Mouse (Mus musculus) midbrain, embryonic 10.5 days (tissue): ENCODE results near the gene Gm128. TPM values are rescaled to one million over a fixed set of nuclear protein-coding genes. Genes with fewer than 3 reads are reported as not detected.

Experiments used
- DNase-seq: peaks from one replicate; pipeline ENCODE4 v3.0.0-alpha.2; 2017; ENCODE audit warnings: low spot score
- H3K27ac ChIP-seq: fragments of 300-500 bp; sonication (generic); replicated peaks from 2 replicates; pipeline ENCODE4 v1.5.1; 2016; ENCODE audit warnings: mild to moderate bottlenecking
- H3K27me3 ChIP-seq: fragments of 300-500 bp; sonication (generic); 2 replicates; pipeline ENCODE4 v1.6.1; 2016; ENCODE audit warnings: low read depth, mild to moderate bottlenecking; ENCODE audit not compliant: poor library complexity, severe bottlenecking
- H3K36me3 ChIP-seq: fragments of 300-500 bp; sonication (generic); 2 replicates; pipeline ENCODE4 v1.6.1; 2016; ENCODE audit warnings: mild to moderate bottlenecking, moderate library complexity
- H3K4me1 ChIP-seq: fragments of 300-500 bp; sonication (generic); 2 replicates; pipeline ENCODE4 v1.6.1; 2016
- H3K4me3 ChIP-seq: fragments of 300-500 bp; sonication (generic); 2 replicates; pipeline ENCODE4 v1.5.1; 2016; ENCODE audit warnings: mild to moderate bottlenecking, moderate library complexity
- H3K9me3 ChIP-seq: fragments of 300-500 bp; sonication (generic); replicated peaks from 2 replicates; pipeline ENCODE4 v1.6.1; 2016; ENCODE audit warnings: mild to moderate bottlenecking
- WGBS: fragments of 180-500 bp; shearing (Covaris S2); methylation state at CpG from one replicate; pipeline ENCODE4 v1.1.7; 2016; 5-methylcytosine and 5-hydroxymethylcytosine counted together
- polyA plus RNA-seq: library from polyadenylated mRNA; unstranded; fragments of >200 nt; fragmentation: Nextera tagmentation; extraction: Ambion mirVana; gene quantifications from 2 replicates; pipeline ENCODE4 v1.2.1, GENCODE M21; 2016

The Gm128 gene
- polyA plus RNA-seq = 0.24 and 0.25 TPM in 2 replicates

- 82% methylated on average over 7 of the region's 7 CpGs for WGBS
- H3K27me3 ChIP-seq = no peaks in the 10 kb centered on the region
- H3K4me3 ChIP-seq = peak within 1 kb of the TSS; percentile 21
- H3K9me3 ChIP-seq = no peaks in the 10 kb centered on the region
- H3K36me3 ChIP-seq = peaks cover 33% of the 10 kb centered on the region
- H3K4me1 ChIP-seq = peaks cover 13% of the 10 kb centered on the region
- H3K27ac ChIP-seq = peak within 1 kb of the TSS; percentile 46; the same call in 1 of the 2 replicates
- DNase-seq = no peak
Observed at GRCm38 (mm10) chr3:95241498-95241897, at the start of gene Gm128. Gene Gm128 (minus strand): TSS chr3:95241598.

- DNase-seq = no peak
- peaks cover 2% of the 10 kb centered on the region; the same call in 1 of the 2 replicates for H3K4me1 ChIP-seq
- no peaks in the 10 kb centered on the region for H3K9me3 ChIP-seq
- H3K4me3 ChIP-seq = no peak overlapping the region
- WGBS = 91% methylated on average over 4 of the region's 4 CpGs
- peaks cover 75% of the 10 kb centered on the region for H3K36me3 ChIP-seq
- no peak overlapping the region for H3K27ac ChIP-seq
- H3K27me3 ChIP-seq = no peaks in the 10 kb centered on the region
Observed at GRCm38 (mm10) chr3:95291041-95291440, 49.6 kb upstream of the Gm128 start.

- WGBS = 82% methylated on average over 6 of the region's 6 CpGs
- Histone ChIP-seq H3K27me3 (no peaks in the 10 kb centered on the region), H3K4me1 (no peaks in the 10 kb centered on the region), H3K27ac (no peak overlapping the region), H3K9me3 (no peaks in the 10 kb centered on the region), H3K4me3 (no peak overlapping the region), H3K36me3 (peaks cover 68% of the 10 kb centered on the region)
- DNase-seq = no peak
Observed at GRCm38 (mm10) chr3:95290156-95290555, 48.8 kb upstream of the Gm128 start.

GRCm38 (mm10) chr3:95289419-95289818 is 48.0 kb upstream of the Gm128 start:
- H3K4me1 ChIP-seq = peaks cover 5% of the 10 kb centered on the region; the same call in 1 of the 2 replicates
- no peak overlapping the region for H3K4me3 ChIP-seq
- H3K27me3 ChIP-seq = no peaks in the 10 kb centered on the region
- H3K9me3 ChIP-seq = no peaks in the 10 kb centered on the region
- no peak for DNase-seq
- WGBS = 95% methylated on average over 4 of the region's 4 CpGs
- H3K27ac ChIP-seq = no peak overlapping the region
- H3K36me3 ChIP-seq = peaks cover 61% of the 10 kb centered on the region

GRCm38 (mm10) chr3:95287541-95287940 is 46.1 kb upstream of the Gm128 start:
- Histone ChIP-seq H3K4me1 (peaks cover 17% of the 10 kb centered on the region), H3K36me3 (peaks cover 43% of the 10 kb centered on the region)
- 93% methylated on average over 3 of the region's 3 CpGs for WGBS

GRCm38 (mm10) chr3:95286510-95286909 is 45.1 kb upstream of the Gm128 start:
- H3K27me3 ChIP-seq = no peaks in the 10 kb centered on the region
- peaks cover 37% of the 10 kb centered on the region for H3K36me3 ChIP-seq
- H3K27ac ChIP-seq = no peak overlapping the region
- 89% methylated on average over 7 of the region's 7 CpGs for WGBS
- no peaks in the 10 kb centered on the region for H3K9me3 ChIP-seq
- peaks cover 25% of the 10 kb centered on the region for H3K4me1 ChIP-seq
- no peak overlapping the region for H3K4me3 ChIP-seq
- no peak for DNase-seq

More at GRCm38 (mm10) chr3:95287541-95287940, 46.1 kb upstream of the Gm128 start:
- H3K9me3 ChIP-seq = no peaks in the 10 kb centered on the region
- no peak for DNase-seq
- H3K4me3 ChIP-seq = no peak overlapping the region
- H3K27ac ChIP-seq = no peak overlapping the region
- no peaks in the 10 kb centered on the region for H3K27me3 ChIP-seq

GRCm38 (mm10) chr3:95286011-95286410 is 44.6 kb upstream of the Gm128 start:
- Histone ChIP-seq H3K36me3 (peaks cover 32% of the 10 kb centered on the region), H3K4me3 (no peak overlapping the region), H3K27ac (no peak overlapping the region), H3K4me1 (peaks cover 28% of the 10 kb centered on the region), H3K27me3 (no peaks in the 10 kb centered on the region), H3K9me3 (no peaks in the 10 kb centered on the region)
- 79% methylated on average over 5 of the region's 5 CpGs for WGBS
- DNase-seq = no peak

GRCm38 (mm10) chr3:95285390-95285789 is 44.0 kb upstream of the Gm128 start:
- Histone ChIP-seq H3K27ac (no peak overlapping the region), H3K27me3 (no peaks in the 10 kb centered on the region), H3K36me3 (peaks cover 26% of the 10 kb centered on the region), H3K4me1 (peaks cover 35% of the 10 kb centered on the region), H3K4me3 (no peak overlapping the region), H3K9me3 (no peaks in the 10 kb centered on the region)
- no peak for DNase-seq
- WGBS = 94% methylated on average over 5 of the region's 5 CpGs

- WGBS = 92% methylated on average over 12 of the region's 12 CpGs
- Histone ChIP-seq H3K9me3 (no peaks in the 10 kb centered on the region), H3K4me1 (peaks cover 37% of the 10 kb centered on the region), H3K4me3 (peak overlapping the region; percentile 81), H3K27me3 (no peaks in the 10 kb centered on the region), H3K27ac (no peak overlapping the region), H3K36me3 (peaks cover 21% of the 10 kb centered on the region)
- no peak for DNase-seq
Observed at GRCm38 (mm10) chr3:95284501-95285281, 43.3 kb upstream of the Gm128 start.

- Histone ChIP-seq H3K4me1 (peaks cover 37% of the 10 kb centered on the region), H3K4me3 (peak overlapping the region; percentile 81), H3K27me3 (no peaks in the 10 kb centered on the region), H3K9me3 (no peaks in the 10 kb centered on the region), H3K27ac (peak overlapping the region; percentile 95; the same call in 1 of the 2 replicates), H3K36me3 (peaks cover 17% of the 10 kb centered on the region)
- DNase-seq = no peak
- 52% methylated on average over 1 of the region's 1 CpGs for WGBS
Observed at GRCm38 (mm10) chr3:95284062-95284461, 42.7 kb upstream of the Gm128 start.

GRCm38 (mm10) chr3:95283589-95283941 is 42.2 kb upstream of the Gm128 start:
- Histone ChIP-seq H3K4me3 (peak overlapping the region; percentile 81), H3K9me3 (no peaks in the 10 kb centered on the region), H3K27ac (peak overlapping the region; percentile 95), H3K36me3 (peaks cover 14% of the 10 kb centered on the region), H3K4me1 (peaks cover 37% of the 10 kb centered on the region), H3K27me3 (no peaks in the 10 kb centered on the region)
- DNase-seq = no peak
- WGBS = 4% methylated on average over 7 of the region's 7 CpGs

GRCm38 (mm10) chr3:95282865-95283588 is 41.6 kb upstream of the Gm128 start:
- H3K4me3 ChIP-seq = peak overlapping the region; percentile 81
- peak; percentile 84 for DNase-seq
- WGBS = under 1% methylated on average over 51 of the region's 51 CpGs
- no peaks in the 10 kb centered on the region for H3K9me3 ChIP-seq
- peaks cover 9% of the 10 kb centered on the region for H3K36me3 ChIP-seq
- no peaks in the 10 kb centered on the region for H3K27me3 ChIP-seq
- H3K27ac ChIP-seq = peak overlapping the region; percentile 95
- H3K4me1 ChIP-seq = peaks cover 37% of the 10 kb centered on the region

- H3K9me3 ChIP-seq = no peaks in the 10 kb centered on the region
- WGBS = 1% methylated on average over 11 of the region's 11 CpGs
- no peaks in the 10 kb centered on the region for H3K27me3 ChIP-seq
- H3K36me3 ChIP-seq = 0 out of 2 replicates have a peak, but pooled peaks cover 3% of the 10 kb centered on the region
- H3K27ac ChIP-seq = peak overlapping the region; percentile 95
- peaks cover 37% of the 10 kb centered on the region for H3K4me1 ChIP-seq
- no peak for DNase-seq
- H3K4me3 ChIP-seq = peak overlapping the region; percentile 81
Observed at GRCm38 (mm10) chr3:95282381-95282864, 41.0 kb upstream of the Gm128 start.
